Mouse (Mus musculus) C2C12 (cell line): ENCODE measurements around the gene Phf1. TPM values are rescaled to one million over a fixed set of nuclear protein-coding genes. Genes with fewer than 3 reads are reported as not detected.

Experiments used
- H3K27me3 ChIP-seq: one replicate; pipeline ENCODE4 v1.6.1; 2011; ENCODE audit not compliant: control insufficient read depth, insufficient read depth, insufficient read length
- H3K36me3 ChIP-seq: one replicate; pipeline ENCODE4 v1.6.1; 2011; ENCODE audit not compliant: control insufficient read depth, insufficient read depth
- H3K4me3 ChIP-seq: one replicate; pipeline ENCODE4 v1.5.1; 2011; ENCODE audit warnings: mild to moderate bottlenecking, control low read depth; ENCODE audit not compliant: poor library complexity, insufficient read depth, severe bottlenecking
- H3K79me2 ChIP-seq: one replicate; pipeline ENCODE4 v1.6.1; 2011; ENCODE audit not compliant: control insufficient read depth, insufficient read depth
- H3K79me3 ChIP-seq: one replicate; pipeline ENCODE4 v1.6.1; 2011; ENCODE audit warnings: low read depth, control low read depth
- H3ac ChIP-seq: one replicate; pipeline ENCODE3; 2011; ENCODE audit warnings: low read depth; ENCODE audit not compliant: control insufficient read depth, insufficient read length
- CEBPB ChIP-seq: IDR thresholded peaks from one replicate; pipeline ENCODE4 v1.6.1; 2011; ENCODE audit warnings: low read depth, mild to moderate bottlenecking, control low read depth, moderate library complexity
- CTCF ChIP-seq: IDR thresholded peaks from one replicate; pipeline ENCODE4 v1.5.1; 2011; ENCODE audit not compliant: control insufficient read depth, insufficient read depth, insufficient read length
- FOSL1 ChIP-seq: IDR thresholded peaks from one replicate; pipeline ENCODE4 v1.8.0; 2011; ENCODE audit warnings: mild to moderate bottlenecking, low read length; ENCODE audit not compliant: poor library complexity, insufficient read depth, severe bottlenecking
- MAX ChIP-seq: IDR thresholded peaks from one replicate; pipeline ENCODE4 v1.6.1; 2011; ENCODE audit warnings: mild to moderate bottlenecking, control low read depth
- MYOD1 ChIP-seq: IDR thresholded peaks from one replicate; pipeline ENCODE4 v1.6.1; 2011; ENCODE audit warnings: low read depth; ENCODE audit not compliant: control insufficient read depth, insufficient read length
- MYOG ChIP-seq: IDR thresholded peaks from one replicate; pipeline ENCODE4 v1.6.1; 2011; ENCODE audit not compliant: control insufficient read depth, insufficient read length; ENCODE audit errors: extremely low read depth
- USF1 ChIP-seq: IDR thresholded peaks from one replicate; pipeline ENCODE4 v1.6.1; 2011; ENCODE audit warnings: low read depth, mild to moderate bottlenecking, control low read depth, moderate library complexity
- long read RNA-seq, 2 experiments: library from polyadenylated mRNA; unstranded; transcript quantifications; one replicate each; pipeline ENCODE4 v2.0.0; 2019 to 2020
- polyA plus RNA-seq: library from polyadenylated mRNA; unstranded; fragments of >200 nt; fragmentation: generic; extraction: Trizol; gene quantifications from one replicate; pipeline ENCODE4 v1.2.1, GENCODE M21; 2012; ENCODE audit warnings: missing spikeins

Gene Phf1
- polyA plus RNA-seq, result 7.3 TPM
- long read RNA-seq, experiment 1, partial matches to known transcripts, result 0 of 8 reads
- long read RNA-seq, experiment 1, other reads (novel, unspliced or antisense), result 6 of 8 reads
- long read RNA-seq, experiment 2, transcript Phf1-201 (15 exons, 2,522 nt), result major isoform, 11 of 27 reads
- long read RNA-seq, experiment 2, partial matches to known transcripts, result 2 of 27 reads
- long read RNA-seq, experiment 2, other reads (novel, unspliced or antisense), result 14 of 27 reads

DNA sequence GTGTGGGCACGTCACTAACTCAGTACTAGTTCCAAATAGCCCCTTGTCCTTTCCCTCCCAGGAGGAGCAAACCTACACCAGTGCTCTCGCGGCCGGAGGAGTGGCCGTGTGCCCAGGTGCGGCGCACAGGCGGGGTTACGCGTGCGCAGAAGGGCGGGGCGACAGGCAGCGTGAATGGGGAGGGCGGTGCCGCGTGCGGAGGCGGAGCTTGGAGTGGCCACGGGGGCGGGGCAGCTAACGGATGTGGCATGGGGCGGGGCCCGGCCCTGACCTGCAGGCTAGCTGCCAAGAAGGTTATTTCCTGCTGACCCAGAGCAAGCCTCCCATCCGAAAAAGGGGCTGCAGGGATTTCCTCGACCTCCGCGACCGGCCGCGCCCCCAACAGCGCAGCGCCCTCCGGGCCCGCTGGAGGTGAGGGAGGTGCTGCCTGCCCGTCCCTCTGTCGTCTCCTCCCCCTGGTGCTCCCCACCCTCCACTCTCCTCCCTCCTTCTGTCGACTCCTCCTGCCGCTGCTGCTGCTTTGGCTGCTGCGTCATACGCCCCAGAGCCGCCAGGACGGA lies at the start of gene Phf1:
Gene Phf1 (plus strand): TSS at position 214 of the 560 bp plus-strand sequence.
- H3K36me3 ChIP-seq, result peaks cover 54% of the 10 kb centered on the region
- peak within 1 kb of the TSS; percentile 28 for H3ac ChIP-seq
- H3K27me3 ChIP-seq, result no peaks in the 10 kb centered on the region
- no peak for TF ChIP-seq FOSL1
- TF ChIP-seq USF1, result no peak
- no peak for TF ChIP-seq MYOD1
- TF ChIP-seq CTCF, result no peak
- TF ChIP-seq MAX, result no peak
- TF ChIP-seq CEBPB, result no peak
- TF ChIP-seq MYOG, result no peak
- H3K79me3 ChIP-seq, result peaks cover 13% of the 10 kb centered on the region
- peaks cover 20% of the 10 kb centered on the region for H3K79me2 ChIP-seq
- H3K4me3 ChIP-seq, result peak within 1 kb of the TSS; percentile 40

DNA sequence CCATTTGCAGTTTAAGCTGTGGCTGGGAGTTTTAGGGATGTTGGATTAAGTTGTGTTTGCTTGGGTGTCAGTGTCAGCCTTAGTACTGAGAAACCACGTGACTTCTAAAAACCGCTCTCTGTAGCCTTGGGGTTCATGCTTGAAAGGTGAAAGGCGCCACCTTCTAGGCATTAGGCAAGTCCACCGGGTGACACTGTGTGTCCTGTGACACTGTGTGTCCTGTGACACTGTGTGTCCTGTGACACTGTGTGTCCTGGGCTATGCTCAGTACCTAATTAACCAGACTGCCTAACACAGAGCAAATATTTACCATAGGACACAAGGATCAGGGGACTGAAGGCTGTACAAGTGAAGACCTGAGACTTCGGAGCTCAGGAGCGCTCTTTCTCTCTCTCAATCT lies 49.3 kb upstream of the Phf1 start:
- no peak for TF ChIP-seq MYOG
- no peaks in the 10 kb centered on the region for H3K36me3 ChIP-seq
- no peak overlapping the region for H3ac ChIP-seq
- H3K4me3 ChIP-seq, result no peak overlapping the region
- H3K27me3 ChIP-seq, result no peaks in the 10 kb centered on the region
- peaks cover 5% of the 10 kb centered on the region for H3K79me3 ChIP-seq
- H3K79me2 ChIP-seq, result peaks cover 17% of the 10 kb centered on the region

DNA sequence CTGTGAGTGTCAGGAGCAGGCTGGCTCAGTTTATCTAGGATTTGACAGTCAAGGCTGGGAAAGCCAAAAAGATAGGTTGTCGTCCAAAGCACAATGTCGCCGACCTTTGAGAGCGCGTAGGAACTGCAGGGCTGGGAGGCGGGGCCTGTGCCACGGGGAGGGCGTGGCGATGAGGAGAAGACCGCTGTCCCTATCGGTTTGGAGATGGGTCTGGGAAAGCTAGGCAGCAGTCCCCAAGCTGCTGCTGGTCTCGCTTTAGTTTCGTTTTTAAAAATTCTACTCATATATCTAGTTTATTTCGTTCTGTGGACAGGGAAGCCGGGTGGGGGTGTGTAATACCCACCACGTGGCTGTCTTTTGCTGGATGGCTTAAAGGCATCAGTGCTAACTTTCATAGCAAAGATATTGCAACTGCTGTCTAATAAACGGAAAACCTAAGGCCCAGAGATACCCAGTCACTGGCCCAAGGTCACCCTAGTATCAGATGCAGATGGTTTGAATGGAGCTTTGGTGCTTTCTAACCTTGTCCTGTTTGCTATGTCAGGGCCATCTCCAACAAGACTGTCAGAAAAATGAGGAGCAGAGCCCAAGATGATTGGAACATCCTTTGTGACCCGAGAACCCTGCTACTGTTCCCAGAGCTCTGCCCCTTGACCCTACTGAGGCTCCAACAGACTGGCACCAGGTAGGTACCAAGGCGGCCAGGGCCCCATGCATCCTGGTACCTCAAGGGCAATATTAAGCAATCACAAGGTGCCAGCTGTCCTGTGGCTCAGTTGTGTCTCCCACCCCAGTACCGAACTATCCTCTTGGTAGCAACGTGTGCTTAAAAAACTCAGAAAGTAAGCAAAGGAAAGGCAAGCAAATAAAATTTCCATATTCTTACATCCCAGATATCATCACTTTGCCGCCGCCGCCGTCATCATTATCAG lies 47.6 kb upstream of the Phf1 start:
- Histone ChIP-seq H3K36me3 (no peaks in the 10 kb centered on the region), H3K27me3 (no peaks in the 10 kb centered on the region), H3K79me3 (peaks cover 5% of the 10 kb centered on the region), H3K79me2 (peaks cover 17% of the 10 kb centered on the region), H3ac (peak overlapping the region; percentile 86), H3K4me3 (peak overlapping the region; percentile 42)
- no peak for TF ChIP-seq MYOD1
- peak; percentile 68 for TF ChIP-seq CTCF
- no peak for TF ChIP-seq FOSL1
- TF ChIP-seq MYOG, result no peak
- no peak for TF ChIP-seq MAX
- peak; percentile 1 for TF ChIP-seq USF1
- peak; percentile 54 for TF ChIP-seq CEBPB

DNA sequence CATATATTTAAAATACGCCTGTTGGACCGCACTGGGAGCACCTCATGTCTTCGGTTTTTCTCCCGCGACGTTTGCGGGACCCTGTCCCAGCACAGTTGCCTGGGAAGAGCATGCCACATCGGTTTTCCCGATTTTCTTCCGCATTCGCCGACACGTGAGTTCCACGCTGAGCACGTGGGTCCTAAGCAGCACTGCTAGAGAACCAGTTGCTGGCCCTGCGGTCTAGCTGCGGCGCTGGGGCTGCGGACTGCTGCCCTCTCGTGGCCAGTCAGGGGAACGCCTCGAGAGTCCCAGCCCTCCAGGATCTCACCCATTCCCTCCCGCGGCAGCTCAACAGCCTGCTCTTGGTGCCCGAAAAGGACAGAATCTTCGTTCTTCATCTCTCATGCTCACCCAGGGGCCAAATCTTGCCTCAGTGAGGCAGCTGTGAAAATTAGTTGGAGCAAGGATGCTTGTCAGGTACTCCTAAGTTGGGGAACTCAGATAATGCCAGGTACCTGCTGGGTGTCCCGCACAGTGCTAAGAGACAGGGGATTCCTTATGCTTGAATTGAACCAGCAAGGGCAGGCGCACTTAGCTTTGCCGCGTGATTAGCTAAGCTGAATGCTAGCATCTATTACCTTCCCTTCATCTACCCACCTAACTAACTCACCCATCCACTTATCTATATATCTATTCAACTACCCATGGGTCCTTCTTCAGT lies 46.7 kb upstream of the Phf1 start:
- no peaks in the 10 kb centered on the region for H3K27me3 ChIP-seq
- H3K79me3 ChIP-seq, result peaks cover 5% of the 10 kb centered on the region
- peak overlapping the region; percentile 42 for H3K4me3 ChIP-seq
- H3K36me3 ChIP-seq, result no peaks in the 10 kb centered on the region
- peaks cover 17% of the 10 kb centered on the region for H3K79me2 ChIP-seq
- peak overlapping the region; percentile 49 for H3ac ChIP-seq
- TF ChIP-seq FOSL1 (no peak), USF1 (peak; percentile 96), MAX (peak; percentile 99), MYOD1 (no peak), CTCF (peak; percentile 98)

DNA sequence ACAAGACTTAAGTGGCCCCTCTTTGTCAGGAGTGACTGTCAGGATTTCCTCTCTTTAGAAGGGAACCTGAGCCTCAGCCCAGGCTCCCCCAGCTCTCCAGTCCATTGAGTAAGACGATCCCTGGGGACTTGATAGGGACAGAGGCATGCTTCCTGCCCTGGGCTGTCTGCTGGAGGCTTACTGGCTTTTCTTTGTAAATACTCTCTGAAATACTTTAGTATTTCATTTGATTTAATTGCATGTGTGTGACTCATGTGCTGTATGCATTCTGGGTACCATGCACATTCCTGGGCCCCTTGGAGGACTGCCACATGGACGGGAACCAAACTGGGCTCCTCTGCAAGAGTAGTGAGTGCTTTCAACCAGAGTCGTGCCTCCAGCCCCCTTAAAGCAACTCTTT lies 44.9 kb upstream of the Phf1 start:
- TF ChIP-seq USF1, result no peak
- peak; percentile 54 for TF ChIP-seq MAX
- no peak for TF ChIP-seq CTCF
- peak; percentile 70 for TF ChIP-seq CEBPB
- TF ChIP-seq FOSL1, result peak; percentile 66
- no peaks in the 10 kb centered on the region for H3K27me3 ChIP-seq

More for the DNA sequence above, 44.9 kb upstream of the Phf1 start:
- Histone ChIP-seq H3K4me3 (no peak overlapping the region), H3K79me2 (peaks cover 17% of the 10 kb centered on the region), H3ac (no peak overlapping the region), H3K36me3 (no peaks in the 10 kb centered on the region), H3K79me3 (peaks cover 5% of the 10 kb centered on the region)
